Mouse (Mus musculus) intestine, embryonic 15.5 days (tissue): ENCODE measurements at regions not wholly inside any gene's neighbourhood (a gene's known extent, or its start where the extent isn't known, plus 50 kb on each side); places are given as distances from the start of the nearest gene placed in this dataset.

Experiments used
- ATAC-seq: fragments of 200-750 bp; cut with Nextera tagmentation; 2 replicates; pipeline ENCODE4 v1.8.0; 2017; ENCODE audit warnings: moderate TSS enrichment, moderate library complexity
- H3K27ac ChIP-seq: fragments of 300-500 bp; sonication (generic); 2 replicates; pipeline ENCODE4 v1.5.1; 2015; ENCODE audit warnings: mild to moderate bottlenecking, inconsistent platforms
- H3K27me3 ChIP-seq: fragments of 300-500 bp; sonication (generic); replicated peaks from 2 replicates; pipeline ENCODE4 v1.6.1; 2015; ENCODE audit warnings: inconsistent platforms
- H3K36me3 ChIP-seq: fragments of 300-500 bp; sonication (generic); 2 replicates; pipeline ENCODE4 v1.6.1; 2015; ENCODE audit warnings: inconsistent platforms
- H3K4me1 ChIP-seq: fragments of 300-500 bp; sonication (generic); replicated peaks from 2 replicates; pipeline ENCODE4 v1.6.1; 2015; ENCODE audit warnings: inconsistent platforms
- H3K4me2 ChIP-seq: fragments of 300-500 bp; sonication (generic); replicated peaks from 2 replicates; pipeline ENCODE4 v1.6.1; 2015; ENCODE audit warnings: mild to moderate bottlenecking, inconsistent platforms
- H3K4me3 ChIP-seq: fragments of 300-500 bp; sonication (generic); replicated peaks from 2 replicates; pipeline ENCODE4 v1.5.1; 2015; ENCODE audit warnings: inconsistent platforms
- H3K9ac ChIP-seq: fragments of 300-500 bp; sonication (generic); 2 replicates; pipeline ENCODE4 v1.6.1; 2015; ENCODE audit warnings: inconsistent platforms
- H3K9me3 ChIP-seq: fragments of 300-500 bp; sonication (generic); 2 replicates; pipeline ENCODE4 v1.6.1; 2016; ENCODE audit warnings: inconsistent platforms
- WGBS: fragments of 180-500 bp; shearing (Covaris S2); methylation state at CpG from one replicate; pipeline ENCODE4 v1.1.7; 2015; 5-methylcytosine and 5-hydroxymethylcytosine counted together

DNA sequence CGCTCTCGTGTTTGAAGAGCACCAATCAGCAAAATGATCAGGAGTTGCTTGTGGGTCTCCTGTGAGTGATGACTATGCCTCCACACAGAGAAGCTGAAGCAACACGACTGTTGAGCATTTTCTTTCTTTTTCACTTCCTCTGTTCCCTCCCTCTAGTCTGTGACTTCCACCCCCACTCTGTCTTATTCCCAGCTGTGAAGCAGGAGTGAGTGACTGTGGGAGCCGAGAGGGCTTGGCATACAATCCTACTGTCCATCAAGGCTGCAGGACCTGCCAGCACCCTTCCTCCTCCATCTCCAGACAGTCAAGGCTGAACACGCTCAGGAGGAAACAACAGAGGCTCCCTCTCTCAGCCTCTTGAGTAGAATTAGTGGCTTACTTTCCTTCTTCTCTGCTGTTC lies 401.3 kb downstream of the Plcl1 start:
- H3K9ac ChIP-seq = no peak overlapping the region
- WGBS = 49% methylated on average over 5 of the region's 5 CpGs
- H3K9me3 ChIP-seq = no peaks in the 10 kb centered on the region

GRCm38 (mm10) chr1:55808724-55809519 lies 403.2 kb downstream of the Plcl1 start:
- H3K4me1 ChIP-seq = 0 out of 2 replicates have a peak, but pooled peaks cover 4% of the 10 kb centered on the region
- H3K27ac ChIP-seq = no peak overlapping the region
- H3K4me3 ChIP-seq = no peak overlapping the region
- no peak overlapping the region for H3K9ac ChIP-seq
- no peaks in the 10 kb centered on the region for H3K27me3 ChIP-seq
- no peaks in the 10 kb centered on the region for H3K36me3 ChIP-seq
- H3K4me2 ChIP-seq = no peak overlapping the region
- no peak for ATAC-seq
- no peaks in the 10 kb centered on the region for H3K9me3 ChIP-seq
- WGBS = 77% methylated on average over 7 of the region's 7 CpGs

More for the DNA sequence above, 401.3 kb downstream of the Plcl1 start:
- no peak for ATAC-seq
- no peaks in the 10 kb centered on the region for H3K27me3 ChIP-seq
- H3K27ac ChIP-seq = no peak overlapping the region
- H3K4me1 ChIP-seq = 0 out of 2 replicates have a peak, but pooled peaks cover 4% of the 10 kb centered on the region
- no peak overlapping the region for H3K4me3 ChIP-seq
- no peak overlapping the region for H3K4me2 ChIP-seq
- no peaks in the 10 kb centered on the region for H3K36me3 ChIP-seq

GRCm38 (mm10) chr1:55812486-55812885 lies 406.8 kb downstream of the Plcl1 start:
- H3K27me3 ChIP-seq = no peaks in the 10 kb centered on the region
- 78% methylated on average over 1 of the region's 1 CpGs for WGBS
- no peak overlapping the region for H3K4me3 ChIP-seq

GRCm38 (mm10) chr1:55820866-55821500 lies 415.3 kb downstream of the Plcl1 start:
- Histone ChIP-seq H3K4me3 (no peak overlapping the region), H3K27me3 (no peaks in the 10 kb centered on the region), H3K36me3 (no peaks in the 10 kb centered on the region), H3K4me1 (no peaks in the 10 kb centered on the region), H3K9me3 (no peaks in the 10 kb centered on the region), H3K27ac (no peak overlapping the region), H3K4me2 (no peak overlapping the region), H3K9ac (no peak overlapping the region)
- WGBS = 77% methylated on average over 3 of the region's 3 CpGs
- ATAC-seq = no peak

More at GRCm38 (mm10) chr1:55812486-55812885, 406.8 kb downstream of the Plcl1 start:
- Histone ChIP-seq H3K36me3 (no peaks in the 10 kb centered on the region), H3K27ac (no peak overlapping the region), H3K9me3 (no peaks in the 10 kb centered on the region), H3K9ac (no peak overlapping the region), H3K4me1 (no peaks in the 10 kb centered on the region), H3K4me2 (no peak overlapping the region)
- no peak for ATAC-seq

DNA sequence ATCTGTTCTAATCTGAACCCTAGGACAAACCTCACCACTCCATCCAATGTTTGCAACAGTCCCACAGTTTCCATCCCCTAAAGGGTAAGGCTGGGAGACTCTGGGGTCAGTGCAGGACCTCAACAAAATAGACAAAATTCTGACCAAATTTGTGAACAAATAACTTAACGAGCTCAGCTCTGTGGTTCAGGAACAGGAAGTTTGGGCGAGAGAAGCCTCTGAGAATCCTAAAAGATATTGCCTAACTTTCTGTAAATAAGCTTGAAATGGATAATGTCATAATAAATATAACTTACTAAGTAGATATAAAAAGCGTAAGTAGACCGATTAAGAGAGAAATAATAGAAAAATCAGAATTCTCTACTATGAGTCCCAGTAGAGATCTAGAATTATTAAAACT lies 416.9 kb downstream of the Plcl1 start:
- Histone ChIP-seq H3K9ac (no peak overlapping the region), H3K27me3 (no peaks in the 10 kb centered on the region), H3K4me1 (no peaks in the 10 kb centered on the region), H3K27ac (no peak overlapping the region), H3K4me2 (no peak overlapping the region), H3K9me3 (no peaks in the 10 kb centered on the region), H3K36me3 (no peaks in the 10 kb centered on the region), H3K4me3 (no peak overlapping the region)
- no peak for ATAC-seq
- WGBS = 81% methylated on average over 4 of the region's 4 CpGs

DNA sequence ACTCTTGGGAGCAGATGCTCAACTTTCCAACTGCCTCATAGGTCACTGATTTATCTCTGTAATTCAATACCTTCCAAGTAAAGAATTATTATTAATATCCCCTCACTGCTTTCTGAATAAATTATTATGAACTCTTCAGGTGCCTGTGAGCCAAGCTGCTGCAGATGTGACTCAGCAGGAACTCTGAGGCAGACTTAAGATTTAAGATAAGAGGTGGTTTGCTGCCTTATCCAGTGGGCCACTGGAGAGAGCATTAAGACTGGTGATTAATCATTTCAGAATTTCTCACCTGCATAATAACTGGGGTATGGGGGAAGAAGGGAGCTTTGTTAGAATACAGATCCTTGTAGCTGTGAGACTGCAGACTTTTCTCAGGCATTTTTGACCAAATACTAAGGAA lies 421.5 kb downstream of the Plcl1 start:
- H3K4me1 ChIP-seq = no peaks in the 10 kb centered on the region
- H3K9me3 ChIP-seq = no peaks in the 10 kb centered on the region
- H3K36me3 ChIP-seq = no peaks in the 10 kb centered on the region
- H3K4me3 ChIP-seq = no peak overlapping the region
- no peak overlapping the region for H3K4me2 ChIP-seq
- H3K9ac ChIP-seq = no peak overlapping the region
- no peak overlapping the region for H3K27ac ChIP-seq
- no peak for ATAC-seq
- no peaks in the 10 kb centered on the region for H3K27me3 ChIP-seq

DNA sequence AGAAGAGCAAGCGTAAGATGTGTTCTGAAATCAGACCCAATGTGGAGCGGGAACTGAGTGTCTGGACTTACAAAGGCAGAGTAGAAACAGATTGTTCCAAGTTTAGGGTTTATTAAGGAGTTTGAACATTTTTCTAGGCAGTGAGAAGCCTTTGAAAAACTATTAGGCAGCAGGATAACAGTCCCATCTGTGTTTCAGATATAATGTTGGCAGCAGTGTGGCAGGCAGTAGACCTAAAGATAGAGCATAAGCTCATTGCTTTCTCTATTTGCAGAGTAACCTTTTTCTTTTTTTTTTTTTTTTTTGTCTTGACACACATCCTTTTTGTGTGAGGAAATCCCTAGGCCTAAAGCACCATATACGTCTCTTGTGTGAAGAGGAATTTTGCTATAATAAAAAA lies 429.6 kb downstream of the Plcl1 start:
- ATAC-seq = no peak
- no peaks in the 10 kb centered on the region for H3K36me3 ChIP-seq
- H3K4me2 ChIP-seq = no peak overlapping the region
- H3K9ac ChIP-seq = no peak overlapping the region
- H3K27me3 ChIP-seq = no peaks in the 10 kb centered on the region
- WGBS = 90% methylated on average over 3 of the region's 3 CpGs
- no peaks in the 10 kb centered on the region for H3K9me3 ChIP-seq
- H3K4me3 ChIP-seq = no peak overlapping the region
- no peaks in the 10 kb centered on the region for H3K4me1 ChIP-seq
- no peak overlapping the region for H3K27ac ChIP-seq

GRCm38 (mm10) chr1:55836750-55837149 lies 431.0 kb downstream of the Plcl1 start:
- WGBS = 84% methylated on average over 2 of the region's 2 CpGs
- H3K27me3 ChIP-seq = no peaks in the 10 kb centered on the region
- H3K9ac ChIP-seq = no peak overlapping the region
- H3K4me2 ChIP-seq = no peak overlapping the region
- H3K9me3 ChIP-seq = no peaks in the 10 kb centered on the region
- no peak overlapping the region for H3K27ac ChIP-seq
- no peaks in the 10 kb centered on the region for H3K36me3 ChIP-seq
- no peaks in the 10 kb centered on the region for H3K4me1 ChIP-seq
- H3K4me3 ChIP-seq = no peak overlapping the region
- ATAC-seq = no peak

DNA sequence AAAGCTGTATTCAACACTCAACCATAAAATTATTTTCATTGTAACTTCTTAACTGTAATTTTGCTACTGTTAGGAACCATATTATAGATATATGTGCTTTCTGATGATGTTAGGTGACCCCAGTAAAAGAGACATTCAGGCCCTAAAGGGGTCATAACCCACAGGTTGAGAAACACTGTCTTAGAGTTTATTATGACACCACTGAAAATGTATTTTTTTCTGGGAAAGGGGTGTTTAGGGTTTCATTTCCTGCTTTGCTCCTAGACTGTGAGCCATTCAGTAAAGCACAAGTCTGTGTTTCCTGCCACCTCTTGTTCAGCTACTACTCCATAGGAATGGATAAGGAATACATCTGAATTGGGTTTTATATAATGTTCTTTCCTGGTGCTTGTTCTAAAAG lies 431.6 kb downstream of the Plcl1 start:
- no peak for ATAC-seq
- Histone ChIP-seq H3K27me3 (no peaks in the 10 kb centered on the region), H3K27ac (no peak overlapping the region), H3K9me3 (no peaks in the 10 kb centered on the region), H3K36me3 (no peaks in the 10 kb centered on the region), H3K4me2 (no peak overlapping the region), H3K9ac (no peak overlapping the region), H3K4me1 (no peaks in the 10 kb centered on the region), H3K4me3 (no peak overlapping the region)

- H3K9me3 ChIP-seq = no peaks in the 10 kb centered on the region
- no peak overlapping the region for H3K4me3 ChIP-seq
- no peaks in the 10 kb centered on the region for H3K36me3 ChIP-seq
- WGBS = 3% methylated on average over 2 of the region's 2 CpGs
- no peak overlapping the region for H3K9ac ChIP-seq
- no peak overlapping the region for H3K27ac ChIP-seq
- ATAC-seq = peak; percentile 43; the same call in 1 of the 2 replicates
- no peaks in the 10 kb centered on the region for H3K4me1 ChIP-seq
- no peak overlapping the region for H3K4me2 ChIP-seq
- H3K27me3 ChIP-seq = no peaks in the 10 kb centered on the region
Measured at GRCm38 (mm10) chr1:55838168-55838567, 432.4 kb downstream of the Plcl1 start.

DNA sequence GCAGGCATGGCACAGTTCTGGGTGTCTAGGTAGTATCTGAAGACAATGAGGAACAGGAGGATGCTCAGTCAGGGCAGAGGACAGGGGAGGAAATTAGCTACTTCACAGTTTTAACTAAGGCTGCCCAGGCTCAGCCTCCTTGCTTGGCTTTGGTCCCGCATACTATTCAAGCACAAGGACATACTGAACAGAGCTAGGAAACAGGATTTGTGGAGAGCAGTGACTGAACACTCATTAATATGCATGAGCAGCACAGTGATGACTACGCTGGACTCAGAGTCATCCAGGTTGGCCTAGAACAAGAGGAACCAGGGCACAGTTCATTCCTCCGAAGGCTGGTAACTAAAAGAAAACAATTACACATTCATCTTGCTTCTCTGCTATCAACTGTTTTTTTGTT lies 443.1 kb downstream of the Plcl1 start:
- no peak overlapping the region for H3K9ac ChIP-seq
- H3K4me1 ChIP-seq = no peaks in the 10 kb centered on the region
- ATAC-seq = no peak
- no peaks in the 10 kb centered on the region for H3K36me3 ChIP-seq
- no peaks in the 10 kb centered on the region for H3K9me3 ChIP-seq
- H3K4me3 ChIP-seq = no peak overlapping the region
- H3K27ac ChIP-seq = no peak overlapping the region
- H3K27me3 ChIP-seq = no peaks in the 10 kb centered on the region
- H3K4me2 ChIP-seq = no peak overlapping the region
- 86% methylated on average over 3 of the region's 3 CpGs for WGBS

DNA sequence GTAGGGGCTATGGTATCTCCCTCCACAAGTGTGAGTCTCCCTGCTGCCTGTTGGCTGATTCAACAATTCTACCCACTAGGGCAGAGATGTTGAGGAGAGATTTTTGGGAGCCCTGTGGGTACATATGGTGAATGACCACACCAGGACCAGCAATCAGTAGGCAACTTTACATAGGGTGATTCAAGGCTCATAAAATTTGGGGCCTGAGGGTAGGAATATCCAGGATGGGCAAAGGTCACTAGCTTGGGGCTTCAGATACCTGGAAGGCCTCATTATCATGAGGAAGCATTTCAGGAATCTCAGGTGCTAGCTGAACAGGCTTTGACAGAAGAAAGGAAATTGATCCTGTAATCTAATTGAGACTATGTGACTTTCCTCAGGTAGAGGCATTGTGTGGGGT lies 446.6 kb downstream of the Plcl1 start:
- ATAC-seq = peak; percentile 59; the same call in 1 of the 2 replicates
- H3K4me3 ChIP-seq = no peak overlapping the region

DNA sequence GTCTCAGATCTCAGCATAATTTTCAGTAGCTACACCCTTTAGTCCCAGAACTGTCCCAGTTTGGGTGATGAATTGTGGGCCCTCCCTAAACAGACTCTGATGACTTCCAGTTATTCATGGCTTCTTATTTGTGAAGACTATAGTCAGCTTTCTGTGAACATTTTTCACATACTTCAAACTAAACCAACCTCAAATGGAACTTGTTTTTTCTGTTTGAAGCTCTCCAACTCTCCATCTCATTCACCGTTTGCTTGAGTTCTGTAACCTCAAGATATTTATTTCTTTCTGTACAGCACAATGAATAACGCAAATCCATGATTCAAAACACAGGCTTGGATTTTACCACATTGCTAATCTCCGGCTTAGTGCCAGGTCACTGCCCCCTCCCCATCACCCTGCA lies 453.4 kb downstream of the Plcl1 start:
- no peaks in the 10 kb centered on the region for H3K27me3 ChIP-seq
- no peaks in the 10 kb centered on the region for H3K9me3 ChIP-seq
- no peak overlapping the region for H3K9ac ChIP-seq
- H3K27ac ChIP-seq = no peak overlapping the region
- no peaks in the 10 kb centered on the region for H3K36me3 ChIP-seq
- H3K4me2 ChIP-seq = no peak overlapping the region
- 77% methylated on average over 3 of the region's 3 CpGs for WGBS
- no peak overlapping the region for H3K4me3 ChIP-seq
- no peak for ATAC-seq
- no peaks in the 10 kb centered on the region for H3K4me1 ChIP-seq

More for the DNA sequence above, 446.6 kb downstream of the Plcl1 start:
- Histone ChIP-seq H3K36me3 (no peaks in the 10 kb centered on the region), H3K4me1 (no peaks in the 10 kb centered on the region), H3K9ac (no peak overlapping the region), H3K27ac (no peak overlapping the region), H3K4me2 (no peak overlapping the region), H3K9me3 (no peaks in the 10 kb centered on the region), H3K27me3 (no peaks in the 10 kb centered on the region)
